Mouse (Mus musculus) left cerebral cortex, postnatal 14 days (tissue): ENCODE data around the gene Pdzd7. TPM values are rescaled to one million over a fixed set of nuclear protein-coding genes. Genes with fewer than 3 reads are reported as not detected.
A peak's percentile ranks its signal among the peaks of the same experiment; 100 is the strongest.

Experiments used
- DNase-seq, 2 experiments: peaks; one replicate each; pipeline ENCODE4 v3.0.0; 2021 to 2022; ENCODE audit warnings: low spot score in 2 of 2, mixed read lengths in 1 of 2
- intact Hi-C: fragments of 180-260 bp; cut with DNase I; formaldehyde crosslinking; loops from one replicate; pipeline ENCODE4 v1.15.1; 2025
- long read RNA-seq, 2 experiments: library from polyadenylated mRNA; stranded (forward); transcript quantifications; one replicate each; pipeline ENCODE4 v2.0.0; 2021
- total RNA-seq, 2 experiments: library from RNA; stranded (reverse); gene quantifications; 2 replicates each; pipeline ENCODE4 v1.2.3; 2021

The Pdzd7 gene
- 1 to 10 TPM; 3.3 to 3.4 TPM for total RNA-seq
- long read RNA-seq, experiment 1, partial matches to known transcripts = 1 of 3 reads
- long read RNA-seq, experiment 1, other reads (novel, unspliced or antisense) = 2 of 3 reads
- long read RNA-seq, experiment 2 = 0 reads

GRCm38 (mm10) chr19:45045651-45046050 lies at the start of gene Pdzd7:
Pdzd7 (minus strand) TSS chr19:45045717.
- intact Hi-C loops = no loop called here
- no peak for DNase-seq

GRCm38 (mm10) chr19:45081841-45082550 lies 36.5 kb upstream of the Pdzd7 start:
- intact Hi-C loops = no loop called here
- peak; percentile 43 to 58 for DNase-seq

GRCm38 (mm10) chr19:45081279-45081678 lies 35.8 kb upstream of the Pdzd7 start:
- DNase-seq = peak; percentile 57 to 67
- intact Hi-C loops = no loop called here

- intact Hi-C loops = no loop called here
- no peak for DNase-seq
Observed at GRCm38 (mm10) chr19:45080711-45081110, 35.2 kb upstream of the Pdzd7 start.

GRCm38 (mm10) chr19:45079769-45080515 lies 34.4 kb upstream of the Pdzd7 start:
- intact Hi-C loops = loop anchor here (5.0 kb wide), 2 partner anchors 162 to 1473 kb away; no protein-coding TSS in a partner anchor
- peak; percentile 30 to 48 for DNase-seq

- no peak for DNase-seq
- intact Hi-C loops = loop anchor here (5.0 kb wide), 2 partner anchors 163 to 1472 kb away; no protein-coding TSS in a partner anchor
Observed at GRCm38 (mm10) chr19:45078971-45079764, 33.7 kb upstream of the Pdzd7 start.

- intact Hi-C loops = loop anchor here (5.0 kb wide), 2 partner anchors 164 to 1471 kb away; no protein-coding TSS in a partner anchor
- no peak for DNase-seq
Observed at GRCm38 (mm10) chr19:45077742-45078645, 32.5 kb upstream of the Pdzd7 start.

GRCm38 (mm10) chr19:45076586-45077510 lies 31.3 kb upstream of the Pdzd7 start:
- intact Hi-C loops = loop anchor here (5.0 kb wide), 2 partner anchors 165 to 1470 kb away; no protein-coding TSS in a partner anchor
- peak in 1 of 2 experiments; percentile 39 for DNase-seq

- no peak for DNase-seq
- intact Hi-C loops = loop anchor here (5.0 kb wide), 2 partner anchors 166 to 1469 kb away; no protein-coding TSS in a partner anchor
Observed at GRCm38 (mm10) chr19:45076036-45076575, 30.6 kb upstream of the Pdzd7 start.

- DNase-seq = no peak
- intact Hi-C loops = loop anchor here (2.0 to 5.0 kb wide), 3 partner anchors 85 to 1468 kb away; no protein-coding TSS in a partner anchor
Observed at GRCm38 (mm10) chr19:45075323-45076035, 30.0 kb upstream of the Pdzd7 start.

GRCm38 (mm10) chr19:45074580-45075322 lies 29.2 kb upstream of the Pdzd7 start, which contains the start of gene Kazald1:
Kazald1 (plus strand) TSS chr19:45075241.
- intact Hi-C loops = loop anchor here (2.0 to 5.0 kb wide), 3 partner anchors 86 to 1467 kb away; no protein-coding TSS in a partner anchor
- DNase-seq = peak; percentile 92 to 96

- peak; percentile 69 to 82 for DNase-seq
- intact Hi-C loops = loop anchor here (2.0 kb wide), 1 partner anchor 87 kb away; no protein-coding TSS in a partner anchor
Observed at GRCm38 (mm10) chr19:45073871-45074542, 28.5 kb upstream of the Pdzd7 start.

- no peak for DNase-seq
- intact Hi-C loops = no loop called here
Observed at GRCm38 (mm10) chr19:45067758-45068510, 22.4 kb upstream of the Pdzd7 start.

- no peak for DNase-seq
- intact Hi-C loops = no loop called here
Observed at GRCm38 (mm10) chr19:45067170-45067569, 21.7 kb upstream of the Pdzd7 start.
